Comparison of ENCODE assay signal across 15 mouse cellular contexts in the genomic region with DNA sequence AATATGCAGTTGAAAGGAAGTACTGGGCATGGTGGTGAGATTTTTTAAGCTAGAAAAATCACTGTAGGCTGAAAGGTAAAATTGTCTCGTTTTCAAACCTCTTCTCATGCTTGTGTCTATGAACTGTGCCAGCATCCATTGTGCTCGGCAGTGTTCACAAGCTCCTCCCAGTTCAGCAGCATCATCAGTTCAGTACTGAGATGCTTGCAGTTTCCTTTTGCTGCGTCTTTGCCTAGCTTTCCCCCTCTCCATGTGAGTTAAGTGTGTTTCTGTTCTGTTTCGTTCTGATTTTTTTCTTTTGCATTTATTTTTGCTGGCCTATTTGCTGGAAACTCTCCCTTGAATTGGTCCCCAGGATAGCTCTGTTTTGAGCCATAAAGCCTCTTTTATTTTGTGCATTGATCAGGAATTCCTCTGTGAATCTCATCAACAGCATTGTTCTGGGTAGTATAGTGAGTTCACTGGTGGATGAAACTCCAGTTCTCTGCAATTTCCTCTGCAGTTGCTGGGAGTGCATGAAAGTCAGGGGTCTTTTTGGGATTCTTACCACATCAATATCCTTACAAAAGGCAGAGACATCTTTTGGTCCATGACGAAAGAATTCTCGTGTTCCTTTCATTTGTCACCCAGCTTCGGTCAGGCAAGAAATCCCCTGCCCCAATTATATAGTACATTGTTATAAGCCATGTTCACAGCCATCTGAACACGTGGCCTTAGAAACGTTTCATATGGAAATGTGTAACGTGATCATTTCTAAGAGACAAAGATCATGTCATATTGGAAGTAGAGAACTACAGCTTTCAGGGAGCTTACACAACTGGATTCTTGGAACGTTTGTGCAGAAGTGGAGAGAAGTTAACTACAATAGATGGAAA.
DNase-seq lines count a peak whose midpoint lies in the region; ATAC-seq lines count a peak whose summit lies in the region.
"Had no signal": no experiment of that assay in that cellular context is flagged by ENCODE, and none has a peak within 500 bp of the region (broad histone marks: within the 10 kb centered on the region; RNA-seq: fewer than 3 reads in every experiment).

No protein-coding gene starts in this region.

- no peak overlapping the region for H3K9ac ChIP-seq in forebrain, embryonic 16.5 days (replicated peaks; ENCODE audit: low read depth, low read length)
- H3K9ac ChIP-seq in neural tube, embryonic 15.5 days (replicated peaks): no peak overlapping the region
- H3K9ac ChIP-seq: limb, embryonic 13.5 days had no signal

- no peaks in the 10 kb centered on the region for H3K27me3 ChIP-seq in forebrain, embryonic 16.5 days (replicated peaks; ENCODE audit: control insufficient read depth, insufficient read depth, low read length)
- H3K27me3 ChIP-seq in midbrain, embryonic 10.5 days (ENCODE audit: low read depth, poor library complexity, severe bottlenecking): no peaks in the 10 kb centered on the region
- H3K27me3 ChIP-seq in neural tube, embryonic 15.5 days (replicated peaks): no peaks in the 10 kb centered on the region
- H3K27me3 ChIP-seq: limb, embryonic 13.5 days had no signal

- WGBS in forebrain, embryonic 16.5 days: 13% methylated on average over 11 of the region's 11 CpGs
- 55% methylated on average over 11 of the region's 11 CpGs for WGBS in midbrain, embryonic 10.5 days
- WGBS in neural tube, embryonic 15.5 days: 39% methylated on average over 11 of the region's 11 CpGs

- H3K36me3 ChIP-seq in forebrain, embryonic 16.5 days (ENCODE audit: control insufficient read depth, insufficient read depth): no peaks in the 10 kb centered on the region
- H3K36me3 ChIP-seq in midbrain, embryonic 10.5 days: no peaks in the 10 kb centered on the region
- H3K36me3 ChIP-seq in neural tube, embryonic 15.5 days: no peaks in the 10 kb centered on the region
- H3K36me3 ChIP-seq: limb, embryonic 13.5 days had no signal

- peak; percentile 19 for DNase-seq in embryo, embryonic 11 days
- DNase-seq in embryo, embryonic 9.5 days (ENCODE audit: extremely low spot score): no peak
- no peak for DNase-seq in midbrain, embryonic 10.5 days (ENCODE audit: low spot score)
- DNase-seq in heart, adult 9 months (ENCODE audit: low spot score in 2 of 2): no peak
- DNase-seq in right cerebral cortex, postnatal 36 days (ENCODE audit: low spot score in 2 of 2): no peak
- no peak for DNase-seq in natural killer cell, adult 2 months (ENCODE audit: low spot score in 2 of 2)
- DNase-seq: adrenal gland, postnatal 10 days; gastrocnemius, adult 2 months; kidney, adult 8-10 months; right cerebral cortex, adult 18-20 months had no signal

- ATAC-seq in forebrain, embryonic 16.5 days: peak; percentile 99
- ATAC-seq in neural tube, embryonic 15.5 days (ENCODE audit: low FRiP score): peak; percentile 90; the same call in 1 of the 2 replicates

- H3K9me3 ChIP-seq in forebrain, embryonic 16.5 days (ENCODE audit: control insufficient read depth, low read length): no peaks in the 10 kb centered on the region
- no peaks in the 10 kb centered on the region for H3K9me3 ChIP-seq in midbrain, embryonic 10.5 days (replicated peaks)
- no peaks in the 10 kb centered on the region for H3K9me3 ChIP-seq in neural tube, embryonic 15.5 days (replicated peaks)
- H3K9me3 ChIP-seq: limb, embryonic 13.5 days had no signal

- no peak overlapping the region for H3K27ac ChIP-seq in forebrain, embryonic 16.5 days (ENCODE audit: low read length)
- peak overlapping the region; percentile 52; the same call in 1 of the 2 replicates for H3K27ac ChIP-seq in midbrain, embryonic 10.5 days (replicated peaks)
- H3K27ac ChIP-seq in neural tube, embryonic 15.5 days (replicated peaks): no peak overlapping the region
- H3K27ac ChIP-seq: gastrocnemius, adult 2 months; limb, embryonic 13.5 days had no signal

- 0 out of 2 replicates have a peak, but pooled peaks cover 3% of the 10 kb centered on the region for H3K4me1 ChIP-seq in forebrain, embryonic 16.5 days (replicated peaks; ENCODE audit: control insufficient read depth, insufficient read depth, low read length)
- 0 out of 2 replicates have a peak, but pooled peaks cover 7% of the 10 kb centered on the region for H3K4me1 ChIP-seq in midbrain, embryonic 10.5 days
- H3K4me1 ChIP-seq in neural tube, embryonic 15.5 days: no peaks in the 10 kb centered on the region
- H3K4me1 ChIP-seq: limb, embryonic 13.5 days had no signal

- H3K4me2 ChIP-seq in forebrain, embryonic 16.5 days (ENCODE audit: low read length): peak overlapping the region; percentile 36
- H3K4me2 ChIP-seq in neural tube, embryonic 15.5 days: peak overlapping the region; percentile 37
- H3K4me2 ChIP-seq: heart, embryonic 11.5 days; limb, embryonic 13.5 days had no signal

- H3K4me3 ChIP-seq in forebrain, embryonic 16.5 days (replicated peaks; ENCODE audit: low read length): peak overlapping the region; percentile 0; the same call in 1 of the 2 replicates
- no peak overlapping the region for H3K4me3 ChIP-seq in midbrain, embryonic 10.5 days
- no peak overlapping the region; the same call in 1 of the 2 replicates for H3K4me3 ChIP-seq in neural tube, embryonic 15.5 days (replicated peaks)
- H3K4me3 ChIP-seq: erythroblast, embryonic 14.5 days; gastrocnemius, adult 2 months; limb, embryonic 13.5 days had no signal
